Comparison of ENCODE assay signal across 17 mouse cellular contexts in the genomic region with DNA sequence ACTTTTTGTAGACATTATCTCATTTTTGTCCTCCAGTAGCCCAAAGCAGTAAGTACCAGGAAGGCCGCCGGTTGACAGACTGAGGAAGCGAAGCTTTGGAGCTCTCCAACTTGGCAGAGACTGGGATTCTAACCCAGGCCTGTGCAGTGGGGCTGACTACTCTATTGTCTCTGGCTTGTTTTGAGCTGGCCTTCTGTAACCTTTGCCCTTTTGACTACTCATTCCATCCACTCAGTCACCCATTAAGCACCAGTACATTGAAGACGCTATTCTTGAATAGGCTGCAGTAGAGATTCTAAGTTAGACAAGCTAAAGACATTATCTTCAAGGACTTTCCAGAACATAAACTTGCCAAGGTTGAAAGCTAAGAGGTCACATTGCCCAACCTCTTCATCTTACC. TPM values are rescaled to one million over a fixed set of nuclear protein-coding genes. Genes with fewer than 3 reads are reported as not detected.
"Had no signal": no experiment of that assay in that cellular context is flagged by ENCODE, and none has a peak within 500 bp of the region (broad histone marks: within the 10 kb centered on the region; RNA-seq: fewer than 3 reads in every experiment).

No protein-coding gene starts in this region.

- H3K27me3 ChIP-seq: midbrain, embryonic 15.5 days; neural tube, embryonic 12.5 days had no signal

- H3K4me1 ChIP-seq: limb, embryonic 15.5 days; liver, embryonic 12.5 days; midbrain, embryonic 15.5 days; neural tube, embryonic 12.5 days had no signal

- H3K9me3 ChIP-seq: limb, embryonic 15.5 days; liver, embryonic 12.5 days; midbrain, embryonic 15.5 days; neural tube, embryonic 12.5 days had no signal

- H3K27ac ChIP-seq: limb, embryonic 15.5 days; liver, embryonic 12.5 days; midbrain, embryonic 15.5 days; neural tube, embryonic 12.5 days; stomach, postnatal 0 days had no signal

- H3K36me3 ChIP-seq: limb, embryonic 15.5 days; liver, embryonic 12.5 days; midbrain, embryonic 15.5 days; neural tube, embryonic 12.5 days had no signal

- H3K9ac ChIP-seq: limb, embryonic 15.5 days; liver, embryonic 12.5 days; lung, embryonic 14.5 days; midbrain, embryonic 15.5 days; neural tube, embryonic 12.5 days had no signal

- H3K4me3 ChIP-seq: limb, embryonic 15.5 days; liver, embryonic 12.5 days; midbrain, embryonic 15.5 days; neural tube, embryonic 12.5 days had no signal

- H3K4me2 ChIP-seq: limb, embryonic 15.5 days; liver, embryonic 12.5 days; lung, embryonic 14.5 days; midbrain, embryonic 11.5 days; midbrain, embryonic 15.5 days; neural tube, embryonic 12.5 days had no signal

- ATAC-seq: intestine, embryonic 16.5 days; liver, embryonic 12.5 days; midbrain, embryonic 15.5 days had no signal

- DNase-seq: layer of hippocampus, adult 9-11 months; layer of hippocampus, postnatal 36 days; lung, embryonic 14.5 days; lung, postnatal 10 days; lung, postnatal 4 days; thymus, postnatal 4 days had no signal

RNA-seq across cellular contexts. Expression of gene Fgf16, which starts 49.3 kb away (rescaled TPM):
- total RNA-seq: megakaryocyte, adult 5-6 weeks; monocyte, adult 5-6 weeks had no signal
- polyA plus RNA-seq: intestine, embryonic 16.5 days; limb, embryonic 11.5 days; liver, embryonic 12.5 days; liver, embryonic 16.5 days; midbrain, embryonic 11.5 days; midbrain, embryonic 15.5 days; neural tube, embryonic 12.5 days had no signal
